Mouse (Mus musculus) liver, embryonic 16.5 days (tissue): ENCODE results near the gene Tmem88b. TPM values are rescaled to one million over a fixed set of nuclear protein-coding genes. Genes with fewer than 3 reads are reported as not detected.
A peak's percentile ranks its signal among the peaks of the same experiment; 100 is the strongest.

Experiments used
- ATAC-seq: fragments of 200-750 bp; cut with Nextera tagmentation; 2 replicates; pipeline ENCODE4 v1.8.0; 2017; ENCODE audit warnings: low read depth, mild to moderate bottlenecking, moderate number of reproducible peaks, moderate library complexity
- H3K27ac ChIP-seq: fragments of 300-500 bp; sonication (generic); 2 replicates; pipeline ENCODE4 v1.5.1; 2014; ENCODE audit warnings: mild to moderate bottlenecking, low read length
- H3K27me3 ChIP-seq: fragments of 300-500 bp; sonication (generic); 2 replicates; pipeline ENCODE4 v1.6.1; 2014; ENCODE audit warnings: low read depth, low read length, mixed read lengths; ENCODE audit not compliant: control insufficient read depth, insufficient read depth
- H3K36me3 ChIP-seq: fragments of 300-500 bp; sonication (generic); 2 replicates; pipeline ENCODE4 v1.6.1; 2014; ENCODE audit warnings: mild to moderate bottlenecking; ENCODE audit not compliant: control insufficient read depth, insufficient read depth
- H3K4me1 ChIP-seq: fragments of 300-500 bp; sonication (generic); 2 replicates; pipeline ENCODE4 v1.6.1; 2014; ENCODE audit warnings: low read depth, low read length, mixed read lengths; ENCODE audit not compliant: control insufficient read depth
- H3K4me2 ChIP-seq: fragments of 300-500 bp; sonication (generic); 2 replicates; pipeline ENCODE4 v1.6.1; 2014; ENCODE audit warnings: low read depth, low read length, mixed read lengths
- H3K4me3 ChIP-seq: fragments of 300-500 bp; sonication (generic); 2 replicates; pipeline ENCODE4 v1.5.1; 2014; ENCODE audit warnings: low read depth, mild to moderate bottlenecking, low read length
- H3K9ac ChIP-seq: fragments of 300-500 bp; sonication (generic); 2 replicates; pipeline ENCODE4 v1.6.1; 2014; ENCODE audit warnings: low read depth, low read length
- H3K9me3 ChIP-seq: fragments of 300-500 bp; sonication (generic); replicated peaks from 2 replicates; pipeline ENCODE4 v1.6.1; 2016; ENCODE audit warnings: low read length; ENCODE audit not compliant: control insufficient read depth
- WGBS: fragments of 180-500 bp; shearing (Covaris S2); extraction: QIAGEN DNeasy Blood & Tissue Kit; methylation state at CpG from one replicate; pipeline ENCODE4 v1.1.7; 2014; ENCODE audit not compliant: insufficient replicate concordance; 5-methylcytosine and 5-hydroxymethylcytosine counted together
- polyA plus RNA-seq: library from polyadenylated mRNA; unstranded; fragments of >200 nt; fragmentation: Nextera tagmentation; extraction: Ambion mirVana; gene quantifications from 2 replicates; pipeline ENCODE4 v1.2.1, GENCODE M21; 2015

The Tmem88b gene
- polyA plus RNA-seq, 1 experiment from 2014 or later: 0.19 TPM

- Histone ChIP-seq H3K4me3 (no peak overlapping the region), H3K27ac (no peak overlapping the region), H3K4me1 (peaks cover 28% of the 10 kb centered on the region), H3K36me3 (no peaks in the 10 kb centered on the region), H3K9ac (no peak overlapping the region), H3K9me3 (no peaks in the 10 kb centered on the region), H3K27me3 (peaks cover 48% of the 10 kb centered on the region), H3K4me2 (no peak overlapping the region)
- 32% methylated on average over 5 of the region's 5 CpGs for WGBS
- no peak for ATAC-seq
Observed at GRCm38 (mm10) chr4:155773335-155774078, 12.2 kb downstream of the Tmem88b start.

GRCm38 (mm10) chr4:155772786-155773185 is 12.9 kb downstream of the Tmem88b start:
- Histone ChIP-seq H3K4me2 (no peak overlapping the region), H3K27me3 (peaks cover 48% of the 10 kb centered on the region), H3K36me3 (no peaks in the 10 kb centered on the region), H3K4me1 (peaks cover 27% of the 10 kb centered on the region), H3K9ac (no peak overlapping the region), H3K4me3 (no peak overlapping the region), H3K27ac (no peak overlapping the region), H3K9me3 (no peaks in the 10 kb centered on the region)
- 68% methylated on average over 13 of the region's 13 CpGs for WGBS
- no peak for ATAC-seq

GRCm38 (mm10) chr4:155771706-155772105 is 14.0 kb downstream of the Tmem88b start:
- no peak overlapping the region for H3K9ac ChIP-seq

GRCm38 (mm10) chr4:155770626-155771025 is 15.0 kb downstream of the Tmem88b start:
- ATAC-seq: no peak
- Histone ChIP-seq H3K9ac (peak overlapping the region; percentile 75), H3K36me3 (no peaks in the 10 kb centered on the region), H3K27me3 (peaks cover 39% of the 10 kb centered on the region), H3K9me3 (no peaks in the 10 kb centered on the region), H3K4me1 (peaks cover 21% of the 10 kb centered on the region), H3K4me2 (peak overlapping the region; percentile 93), H3K27ac (no peak overlapping the region), H3K4me3 (peak overlapping the region; percentile 67)
- WGBS: 48% methylated on average over 24 of the region's 24 CpGs

More at GRCm38 (mm10) chr4:155771706-155772105, 14.0 kb downstream of the Tmem88b start:
- ATAC-seq: no peak
- no peak overlapping the region for H3K27ac ChIP-seq
- 64% methylated on average over 2 of the region's 2 CpGs for WGBS
- H3K4me3 ChIP-seq: no peak overlapping the region
- H3K4me1 ChIP-seq: peaks cover 21% of the 10 kb centered on the region
- no peak overlapping the region for H3K4me2 ChIP-seq
- H3K36me3 ChIP-seq: no peaks in the 10 kb centered on the region
- no peaks in the 10 kb centered on the region for H3K9me3 ChIP-seq
- H3K27me3 ChIP-seq: peaks cover 46% of the 10 kb centered on the region

- peaks cover 33% of the 10 kb centered on the region for H3K27me3 ChIP-seq
- peak overlapping the region; percentile 75 for H3K9ac ChIP-seq
- under 1% methylated on average over 39 of the region's 39 CpGs for WGBS
- H3K27ac ChIP-seq: peak overlapping the region; percentile 40
- H3K4me1 ChIP-seq: peaks cover 20% of the 10 kb centered on the region
- no peaks in the 10 kb centered on the region for H3K36me3 ChIP-seq
- no peaks in the 10 kb centered on the region for H3K9me3 ChIP-seq
- H3K4me3 ChIP-seq: peak overlapping the region; percentile 67
- peak overlapping the region; percentile 93 for H3K4me2 ChIP-seq
- peak; percentile 86 for ATAC-seq
Observed at GRCm38 (mm10) chr4:155769880-155770512, 15.7 kb downstream of the Tmem88b start.

GRCm38 (mm10) chr4:155769496-155769879 is 16.2 kb downstream of the Tmem88b start:
- H3K27me3 ChIP-seq: peaks cover 28% of the 10 kb centered on the region
- no peak for ATAC-seq
- H3K9me3 ChIP-seq: no peaks in the 10 kb centered on the region
- H3K36me3 ChIP-seq: no peaks in the 10 kb centered on the region
- 57% methylated on average over 5 of the region's 5 CpGs for WGBS
- peak overlapping the region; percentile 67 for H3K4me3 ChIP-seq
- H3K4me2 ChIP-seq: peak overlapping the region; percentile 93
- H3K4me1 ChIP-seq: peaks cover 15% of the 10 kb centered on the region
- peak overlapping the region; percentile 75 for H3K9ac ChIP-seq
- H3K27ac ChIP-seq: no peak overlapping the region; the same call in 1 of the 2 replicates

GRCm38 (mm10) chr4:155762357-155762756 is 23.3 kb downstream of the Tmem88b start:
- ATAC-seq: no peak
- Histone ChIP-seq H3K4me1 (peaks cover 22% of the 10 kb centered on the region), H3K9ac (no peak overlapping the region), H3K36me3 (no peaks in the 10 kb centered on the region), H3K27me3 (no peaks in the 10 kb centered on the region), H3K27ac (no peak overlapping the region), H3K9me3 (no peaks in the 10 kb centered on the region), H3K4me2 (no peak overlapping the region), H3K4me3 (no peak overlapping the region)
- 51% methylated on average over 3 of the region's 3 CpGs for whole genome bisulfite sequencing

GRCm38 (mm10) chr4:155761356-155762099 is 24.1 kb downstream of the Tmem88b start:
- H3K27ac ChIP-seq: peak overlapping the region; percentile 79
- peak overlapping the region; percentile 83 for H3K4me3 ChIP-seq
- 1% methylated on average over 28 of the region's 28 CpGs for WGBS
- no peaks in the 10 kb centered on the region; the same call in 1 of the 2 replicates for H3K36me3 ChIP-seq
- peak overlapping the region; percentile 82 for H3K9ac ChIP-seq
- ATAC-seq: no peak
- H3K9me3 ChIP-seq: no peaks in the 10 kb centered on the region
- H3K4me2 ChIP-seq: peak overlapping the region; percentile 100
- peaks cover 22% of the 10 kb centered on the region for H3K4me1 ChIP-seq
- no peaks in the 10 kb centered on the region for H3K27me3 ChIP-seq
